Mouse (Mus musculus) mouse trophoblast stem cell (cell line): ENCODE measurements around the gene Tmem80.

Experiments
- in situ Hi-C, 2 experiments: fragments of 300-500 bp; cut with MseI, MboI; formaldehyde crosslinking; loops; 2 replicates in 1 of 2; 3 replicates in 1 of 2; pipeline ENCODE4 v1.15.1; 2025

The Tmem80 gene

DNA sequence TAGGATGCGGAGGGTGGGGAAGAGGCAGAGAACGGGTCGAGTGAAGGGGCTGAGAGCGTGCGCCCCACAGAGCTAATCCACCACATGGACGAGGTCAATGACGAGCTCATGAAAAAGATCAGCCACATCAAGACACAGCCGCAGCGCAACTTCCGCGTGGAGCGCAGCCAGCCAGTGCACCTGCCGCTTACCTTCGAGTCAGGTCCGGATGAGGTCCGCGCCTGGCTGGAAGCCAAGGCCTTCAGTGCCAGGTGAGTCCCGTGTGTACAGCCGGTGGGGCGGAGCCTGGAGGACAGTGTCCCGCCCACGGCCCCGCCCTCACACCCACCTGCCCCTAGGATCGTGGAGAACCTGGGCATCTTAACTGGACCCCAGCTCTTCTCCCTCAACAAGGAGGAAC is 34.0 kb downstream of the Tmem80 start:
- in situ Hi-C loops: no loop called here

DNA sequence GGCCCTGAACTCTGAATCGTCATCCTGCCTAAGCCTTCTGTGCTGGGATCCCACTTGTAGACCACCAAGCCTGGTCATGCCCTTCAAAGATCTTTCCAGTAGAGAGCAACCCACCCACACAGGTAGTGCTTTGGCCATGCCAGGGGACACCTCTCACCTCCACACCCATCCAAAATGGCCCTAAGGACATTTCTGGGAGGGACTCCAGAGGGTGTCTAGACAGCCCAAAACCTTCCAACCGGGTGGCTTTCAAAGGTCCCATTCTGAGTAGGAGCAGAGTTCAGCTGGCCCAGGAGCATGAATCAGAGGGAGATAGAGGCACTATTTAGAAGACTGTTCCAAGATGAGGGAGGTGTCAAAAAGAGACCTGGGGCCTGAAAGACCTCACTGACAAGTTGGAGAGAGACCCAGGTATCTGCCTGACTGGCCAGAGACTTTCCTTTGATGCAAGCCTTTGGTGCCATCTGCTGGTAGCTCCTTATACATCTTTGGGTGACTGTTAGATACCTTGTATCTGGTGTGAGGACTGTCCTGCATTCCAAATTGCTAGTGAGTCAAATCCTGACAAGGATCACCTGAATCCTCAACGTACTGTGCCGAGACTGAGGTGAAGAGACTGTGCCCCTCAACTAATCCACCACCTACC is 35.7 kb downstream of the Tmem80 start:
- in situ Hi-C loops: no loop called here

DNA sequence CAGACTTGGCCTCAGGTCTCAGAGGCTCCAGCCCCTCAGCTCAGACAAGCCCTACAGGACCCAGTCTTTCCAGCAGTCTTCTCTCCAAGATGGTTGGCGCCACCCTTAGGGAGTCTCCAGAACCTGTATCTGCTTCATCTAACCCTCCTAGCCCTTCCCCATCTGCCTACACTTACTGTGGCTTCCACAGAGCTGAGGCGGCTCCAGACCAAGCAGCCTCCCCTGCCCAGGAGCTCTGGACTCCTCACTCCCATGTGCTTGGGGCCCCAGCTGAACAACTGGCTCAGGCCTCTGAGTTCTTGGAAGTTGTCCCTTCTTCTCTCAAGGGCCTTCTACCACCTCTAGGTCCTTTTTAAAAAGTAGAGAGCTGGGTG is 36.2 kb downstream of the Tmem80 start:
- in situ Hi-C loops: no loop called here

DNA sequence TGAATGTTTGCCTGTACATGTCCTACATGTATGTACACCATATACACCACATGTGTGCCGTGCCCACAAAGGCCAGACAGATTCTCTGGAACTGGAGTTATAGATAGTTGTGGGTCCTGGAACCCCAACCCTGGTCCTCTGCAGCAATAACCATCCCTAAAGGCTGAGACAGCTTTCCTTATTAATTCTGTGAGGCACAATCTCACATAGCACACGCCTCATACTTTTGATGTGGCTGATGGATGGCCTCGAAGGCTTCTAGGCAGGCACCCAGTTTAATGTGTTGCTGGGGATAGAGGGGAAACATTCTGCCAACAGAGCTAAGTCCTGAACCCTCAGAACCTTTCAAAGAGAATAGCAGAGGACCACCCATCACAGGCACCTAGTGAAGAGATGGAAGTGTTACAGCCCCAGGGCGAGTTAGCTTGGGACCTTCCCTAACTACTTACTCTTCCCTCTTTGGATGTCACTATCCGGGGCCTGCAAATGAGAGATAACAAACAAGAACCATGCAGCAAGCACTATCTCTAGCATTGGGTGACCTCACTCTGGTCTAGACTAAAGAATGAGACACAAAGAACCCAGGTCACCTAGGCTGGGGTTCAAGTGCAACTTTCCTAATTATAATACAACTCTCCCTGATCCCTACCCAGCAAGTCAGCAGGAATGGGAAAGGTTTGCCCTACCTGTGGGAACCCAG is 37.0 kb downstream of the Tmem80 start:
- in situ Hi-C loops: no loop called here

DNA sequence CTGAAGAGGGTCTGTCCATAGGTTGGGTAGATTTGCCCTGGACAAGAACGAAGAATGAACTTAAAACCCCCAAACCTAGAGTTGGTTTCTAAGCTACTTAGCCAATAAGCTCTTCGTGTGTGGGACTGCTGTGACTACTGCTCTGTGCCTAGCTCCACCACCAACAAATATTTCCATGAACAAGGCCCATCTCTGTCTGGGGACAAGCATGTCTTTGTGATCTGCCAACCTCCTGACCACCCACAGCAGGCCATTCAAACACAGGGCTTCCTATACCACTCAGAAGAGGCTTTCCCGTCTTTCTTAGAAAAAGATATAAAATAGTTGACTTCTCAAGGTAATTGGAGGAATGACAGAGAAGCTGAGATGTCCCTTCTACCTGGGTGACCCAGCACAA is 37.5 kb downstream of the Tmem80 start:
- in situ Hi-C loops: no loop called here

DNA sequence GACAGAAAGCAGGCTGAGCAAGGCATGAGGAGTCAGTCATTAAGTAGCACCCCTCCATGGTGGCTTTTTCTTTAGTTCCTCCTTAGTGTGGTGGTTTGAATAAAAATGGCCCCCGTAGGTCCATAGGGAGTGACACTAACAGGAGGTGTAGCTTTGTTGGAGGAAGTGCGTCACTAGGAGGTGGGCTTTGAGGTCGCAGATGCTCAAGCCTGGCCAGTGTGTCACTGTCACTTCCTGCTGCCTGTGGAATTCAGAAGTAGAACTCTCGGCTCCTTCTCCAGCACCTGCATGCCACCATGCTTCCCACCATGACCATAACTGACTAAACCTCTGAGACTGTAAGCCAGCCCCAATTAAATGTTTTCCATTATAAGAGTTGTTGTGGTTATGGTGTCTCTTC is 39.8 kb downstream of the Tmem80 start:
- in situ Hi-C loops: no loop called here

DNA sequence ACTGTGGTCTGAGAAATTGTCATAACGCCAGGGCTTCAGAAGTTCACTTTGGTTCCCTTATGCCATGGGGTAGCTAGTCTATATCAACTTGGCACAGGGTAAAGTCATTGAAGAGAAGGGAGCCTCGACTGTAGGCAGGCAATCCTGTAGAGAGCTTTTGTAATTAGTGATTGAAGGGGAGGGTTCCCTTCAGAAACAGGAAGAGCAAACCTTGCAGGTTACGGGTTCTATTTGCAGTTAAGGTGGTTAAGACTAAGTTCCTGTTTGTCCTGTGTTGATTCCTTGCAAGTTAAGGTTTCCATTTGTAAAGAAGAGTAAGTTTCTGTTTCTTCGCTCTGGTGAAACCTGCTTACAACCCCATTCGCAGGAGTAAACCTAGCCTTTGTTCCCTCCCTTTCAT is 42.4 kb downstream of the Tmem80 start:
- in situ Hi-C loops: no loop called here

DNA sequence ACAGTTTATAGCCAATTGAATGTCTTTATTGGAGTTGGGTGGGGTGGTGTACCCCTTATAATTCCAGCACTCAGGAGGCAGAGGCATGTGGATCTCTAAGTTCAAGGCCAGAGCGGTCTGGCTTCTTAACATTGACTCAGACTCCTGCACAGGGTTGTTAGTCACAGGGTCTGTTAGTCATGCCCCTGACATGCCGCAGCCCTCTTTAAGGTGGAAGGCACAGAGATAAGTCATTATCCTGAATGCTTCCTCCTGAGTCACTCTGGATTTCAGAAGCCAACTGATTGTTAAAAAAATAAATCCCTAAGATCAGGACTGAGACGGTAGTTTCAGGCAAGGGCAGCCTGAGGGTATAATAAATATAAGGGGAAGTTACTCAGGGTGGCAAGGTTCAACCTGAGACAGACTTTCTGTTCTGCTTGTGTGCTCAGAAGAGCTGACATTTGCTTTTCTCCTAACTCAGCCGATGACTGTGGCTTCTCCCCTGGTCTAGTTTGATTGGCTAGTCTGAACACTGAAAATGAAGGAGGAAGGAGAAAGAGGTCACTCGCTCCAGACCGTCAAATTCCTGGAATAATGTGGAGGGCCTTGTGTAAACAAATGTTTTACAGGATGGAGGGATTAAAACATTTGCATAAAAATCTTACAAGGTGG is 44.5 kb downstream of the Tmem80 start:
- in situ Hi-C loops: no loop called here

DNA sequence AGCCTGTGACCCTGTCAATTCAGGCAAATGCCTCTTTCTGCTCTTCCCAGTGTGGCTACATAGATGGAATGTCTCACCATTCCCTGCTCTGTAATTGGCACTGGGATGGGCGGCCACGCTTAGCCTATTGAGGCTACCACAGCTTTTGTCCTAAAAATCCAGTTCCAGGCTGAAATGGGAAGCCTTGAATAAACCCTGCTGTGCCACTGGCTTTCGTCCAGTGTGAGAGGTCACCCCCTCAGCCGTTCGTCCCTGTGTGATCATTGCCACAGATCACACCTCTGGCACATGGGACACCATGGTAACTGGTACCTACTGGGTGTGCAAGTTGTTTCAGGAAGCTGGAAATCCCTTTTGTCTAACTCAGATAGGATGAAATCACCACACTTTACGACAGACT is 46.1 kb downstream of the Tmem80 start:
- in situ Hi-C loops: no loop called here

DNA sequence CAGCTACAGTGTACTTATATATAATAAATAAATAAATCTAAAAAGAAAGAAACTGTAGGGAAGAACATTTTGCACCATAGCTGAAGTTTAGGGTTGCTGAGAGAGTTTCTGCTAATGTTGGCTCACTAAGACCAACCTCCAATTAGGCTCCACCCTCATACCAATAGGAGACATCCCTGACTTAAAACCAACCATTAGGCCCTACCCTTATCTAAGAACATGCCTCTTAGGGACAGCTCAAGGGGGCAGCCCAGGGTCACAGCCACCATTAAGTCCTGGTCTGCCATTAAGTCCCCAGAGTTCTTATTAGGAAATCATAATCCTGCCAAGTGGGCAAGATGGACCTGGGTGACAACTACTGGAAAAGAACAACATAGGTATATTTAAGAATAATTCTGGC is 46.9 kb downstream of the Tmem80 start:
- in situ Hi-C loops: no loop called here

DNA sequence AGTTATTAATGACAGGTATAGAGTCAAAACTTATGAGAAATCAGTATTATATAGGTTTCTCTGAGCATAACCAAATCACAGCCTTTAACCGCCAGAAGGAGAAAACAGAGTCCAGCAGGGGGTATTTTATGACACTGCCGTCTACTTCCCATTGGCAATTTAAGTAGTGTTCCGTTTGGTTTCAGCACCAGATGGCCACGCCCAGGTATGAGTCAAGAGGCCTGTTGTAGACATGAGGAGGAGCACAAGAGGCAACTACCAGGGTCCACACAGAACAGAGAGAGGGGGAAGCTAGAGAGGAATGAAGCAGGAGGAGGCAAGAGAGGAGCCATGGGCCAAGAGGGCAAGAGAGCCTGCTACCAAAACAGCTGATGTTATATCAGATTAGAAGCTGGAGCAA is 52.0 kb downstream of the Tmem80 start:
- in situ Hi-C loops: no loop called here

DNA sequence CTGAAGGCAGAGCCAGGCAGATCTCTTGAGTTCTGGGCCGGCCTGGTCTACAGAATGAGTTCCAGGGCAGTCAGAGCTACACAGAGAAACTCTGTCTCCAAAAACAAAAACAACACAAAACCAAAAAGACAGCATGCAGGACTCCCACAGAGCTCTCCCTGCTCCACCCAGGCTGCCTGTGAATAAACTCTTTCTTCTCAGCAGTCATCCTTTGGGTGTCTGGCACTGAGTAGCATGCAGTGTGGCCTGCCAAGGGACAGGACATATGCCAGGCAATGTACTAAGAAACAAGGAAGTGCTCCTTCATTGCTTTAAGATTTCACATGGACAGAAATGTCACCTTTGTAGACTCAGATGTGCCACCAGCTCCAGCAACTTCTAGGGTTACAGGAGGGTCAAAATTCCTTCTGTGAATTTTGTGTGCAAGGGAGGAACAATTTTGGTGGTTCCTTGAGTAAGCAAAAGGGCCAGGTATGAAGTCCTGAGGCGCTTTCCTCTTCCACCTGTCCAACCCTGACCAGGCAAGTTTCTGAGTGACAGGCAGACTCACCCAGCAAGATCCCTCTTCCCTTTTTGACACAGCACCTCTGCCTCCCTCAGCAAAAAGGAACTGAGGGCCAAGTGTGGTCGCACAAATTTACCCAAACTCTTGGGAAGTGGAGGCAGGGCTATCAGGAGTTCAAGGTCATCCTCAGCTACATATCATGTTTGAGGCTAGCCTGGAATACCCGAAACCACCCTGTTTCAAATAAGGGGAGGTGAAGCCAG is 53.7 kb downstream of the Tmem80 start:
- in situ Hi-C loops: no loop called here
